Mouse (Mus musculus): ENCODE measurements at regions not wholly inside any gene's neighbourhood (a gene's known extent, or its start where the extent isn't known, plus 50 kb on each side); places are given as distances from the start of the nearest gene placed in this dataset.

DNA sequence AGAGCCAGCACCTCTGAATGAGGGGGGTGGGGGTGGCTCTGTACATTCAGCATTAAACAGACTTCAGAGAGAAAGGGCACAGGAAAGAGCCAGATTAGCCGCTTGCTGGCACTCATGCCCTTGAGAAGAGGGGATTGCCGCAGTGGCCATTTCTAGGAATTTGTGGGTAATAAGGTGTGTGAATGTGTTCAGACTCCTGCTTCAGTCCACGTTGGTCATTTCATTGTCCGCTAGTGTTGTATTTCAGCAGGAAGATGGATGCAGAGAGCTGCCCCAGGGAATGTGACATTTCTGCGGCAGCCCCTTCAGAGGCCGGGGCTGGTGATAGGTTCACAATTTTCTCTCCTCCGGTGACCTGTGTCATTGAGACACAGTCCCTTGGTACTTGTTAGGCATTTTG, 247.1 kb upstream of the Kcnab2 start:
- no peak for DNase-seq

DNA sequence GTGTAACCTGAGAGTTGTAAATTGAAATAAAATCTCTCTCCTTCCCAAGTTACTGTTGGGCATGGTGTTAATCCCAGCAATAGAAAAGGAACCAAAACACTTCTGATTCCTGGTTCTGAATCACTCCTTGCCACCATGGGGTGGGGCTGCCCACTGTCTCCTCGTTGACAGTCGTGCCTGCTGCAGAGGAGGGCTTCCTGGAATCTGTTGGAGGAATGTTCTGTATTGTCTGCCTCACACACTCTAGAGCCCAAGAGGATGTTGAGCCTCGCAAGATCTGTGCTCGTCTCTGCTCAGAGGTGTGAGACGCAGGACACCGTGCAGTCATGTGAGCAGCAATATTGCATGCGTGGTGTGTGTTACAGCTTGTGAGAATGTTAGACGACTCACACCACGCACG, 246.4 kb upstream of the Kcnab2 start:
- no peak for DNase-seq

DNA sequence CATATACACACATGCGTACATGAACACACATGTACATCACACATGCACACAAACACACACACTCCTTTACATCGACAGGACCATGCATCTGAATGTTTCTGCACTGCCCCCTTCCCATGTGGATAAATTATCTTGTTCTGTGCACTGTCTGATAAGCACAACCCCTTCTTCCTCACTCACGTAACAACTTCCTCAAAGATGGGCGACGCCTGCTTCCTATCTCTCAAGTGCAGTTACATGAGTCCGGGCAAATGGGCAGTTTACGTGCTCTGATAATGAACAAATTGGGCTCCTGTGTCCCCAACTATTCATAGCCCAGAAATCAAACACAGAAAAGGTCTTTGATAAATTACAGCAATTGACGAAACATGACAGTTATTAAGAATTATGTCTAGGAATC, 242.9 kb upstream of the Kcnab2 start:
- DNase-seq: no peak

DNA sequence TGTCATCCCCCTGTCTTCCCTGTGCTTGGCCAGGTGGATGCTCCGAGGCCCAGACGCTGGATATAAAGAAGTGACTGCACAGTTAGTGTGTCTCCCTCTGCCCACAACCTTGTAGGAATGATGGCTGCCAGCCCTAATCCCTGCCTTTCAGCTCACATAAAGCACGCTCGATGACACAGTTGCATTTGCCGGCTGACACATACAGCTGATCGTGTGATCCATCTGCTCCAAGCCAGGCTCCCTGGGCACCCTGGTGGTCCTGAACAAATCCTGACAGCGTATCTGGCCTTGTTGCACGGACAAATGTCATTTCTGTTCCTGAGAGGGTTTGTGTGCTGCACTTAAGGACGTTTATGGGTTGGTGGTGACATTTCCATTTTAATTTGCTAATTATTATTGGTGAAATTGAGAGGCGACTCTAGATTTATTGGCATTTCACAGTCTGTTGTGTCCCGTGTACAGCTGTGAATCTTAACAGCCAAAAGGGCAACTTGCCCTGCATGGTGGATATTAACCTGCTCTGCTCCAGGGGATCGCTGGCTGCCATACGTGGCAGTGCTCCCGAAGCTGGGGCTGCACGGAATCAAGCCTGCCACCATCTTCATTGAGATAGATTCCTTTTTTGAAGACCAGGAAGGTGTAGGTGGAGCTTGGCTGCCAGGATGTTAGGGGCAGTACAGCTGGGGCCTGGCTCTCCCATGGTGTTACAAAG, 241.9 kb upstream of the Kcnab2 start:
- no peak for DNase-seq

DNA sequence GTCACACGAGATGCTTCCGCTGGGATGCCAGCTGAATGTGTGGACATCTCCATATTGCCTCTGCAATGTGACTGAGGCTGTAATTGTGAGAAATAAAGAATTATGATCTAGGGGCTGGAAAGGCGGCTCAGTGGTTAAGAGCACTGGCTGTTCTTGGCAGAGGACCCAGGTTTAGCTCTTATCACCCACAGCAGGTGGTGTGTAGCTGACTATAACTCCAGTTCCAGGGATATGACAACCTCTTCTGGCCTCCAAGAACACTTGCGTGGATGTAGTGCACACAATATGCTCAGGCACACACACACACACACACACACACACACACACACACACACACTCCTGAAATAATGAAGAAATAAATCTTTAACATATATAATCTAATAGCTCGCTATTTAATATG, 232.7 kb upstream of the Kcnab2 start:
- no peak for DNase-seq

DNA sequence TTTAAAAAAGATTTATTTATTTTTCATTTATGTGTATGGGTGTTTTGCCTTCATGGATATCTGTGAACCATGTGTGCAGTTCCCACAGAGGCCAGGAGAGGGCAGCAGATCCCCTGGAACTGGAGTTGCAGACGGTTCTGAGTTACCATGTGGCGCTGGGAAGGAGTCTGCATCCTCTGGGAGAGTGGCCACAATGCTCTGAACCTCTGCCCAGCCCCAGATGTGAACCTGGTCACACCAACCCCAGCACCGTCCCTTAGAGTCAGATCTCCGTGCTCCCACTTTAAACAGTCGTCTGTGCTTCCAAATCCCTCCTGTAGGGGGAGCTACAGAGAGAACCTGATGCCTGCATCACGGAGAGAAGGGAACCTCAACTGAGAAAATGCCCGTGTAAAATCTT, 222.5 kb upstream of the Kcnab2 start:
- no peak for DNase-seq

DNA sequence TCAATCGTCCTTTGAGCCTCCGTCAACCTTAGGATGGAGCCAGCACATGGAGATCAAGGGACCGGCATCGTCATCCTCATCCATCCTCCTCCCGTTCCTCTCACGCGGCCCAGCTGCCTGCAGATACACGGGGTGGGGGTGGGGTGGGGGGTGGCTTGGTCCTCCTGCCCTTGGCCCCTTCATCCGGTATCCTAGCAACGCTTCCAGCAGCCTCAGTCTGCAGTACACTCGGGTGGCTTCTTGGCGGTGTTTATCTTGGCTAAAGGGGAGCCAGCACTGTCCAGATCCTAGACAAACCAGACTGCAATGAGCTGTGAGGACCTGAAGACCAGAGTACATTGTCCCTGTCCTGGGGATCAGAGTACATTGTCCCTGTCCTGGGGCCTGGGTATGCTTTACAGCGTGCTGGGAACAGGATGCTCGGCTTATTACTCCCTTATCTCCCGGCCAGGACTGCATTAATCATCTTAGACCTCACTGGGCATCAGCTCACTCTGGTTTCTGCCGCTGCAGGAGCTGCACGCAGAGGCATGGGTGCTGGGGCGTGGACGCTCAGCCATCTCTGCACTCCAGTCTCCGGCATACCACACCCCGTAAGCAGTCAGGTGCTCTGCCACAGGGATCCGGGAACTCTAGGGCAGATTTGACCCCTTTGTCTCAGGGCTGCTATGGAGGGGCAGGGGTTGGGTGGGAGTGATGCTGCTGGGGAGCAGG, 219.7 kb upstream of the Kcnab2 start:
- no peak for DNase-seq

DNA sequence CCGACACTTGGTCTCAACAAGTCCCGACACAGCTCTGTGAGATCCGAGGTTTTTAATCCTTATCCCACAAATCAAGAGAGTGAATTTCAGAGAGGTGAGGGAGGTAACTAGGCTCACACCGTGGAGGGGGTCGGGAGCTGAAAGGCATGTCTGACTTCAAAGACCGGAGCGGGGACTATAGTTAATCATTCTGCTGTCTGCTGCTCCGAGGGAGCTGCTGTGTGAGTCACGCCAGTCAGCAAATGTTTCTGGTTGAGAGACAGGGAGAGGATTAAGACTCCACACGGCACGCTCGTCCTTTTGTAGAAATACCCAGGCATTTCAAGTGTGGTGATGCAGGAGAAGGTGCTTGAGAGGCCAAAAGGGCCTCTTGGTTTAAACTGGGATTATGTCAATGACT, 214.1 kb upstream of the Kcnab2 start:
- DNase-seq: no peak

DNA sequence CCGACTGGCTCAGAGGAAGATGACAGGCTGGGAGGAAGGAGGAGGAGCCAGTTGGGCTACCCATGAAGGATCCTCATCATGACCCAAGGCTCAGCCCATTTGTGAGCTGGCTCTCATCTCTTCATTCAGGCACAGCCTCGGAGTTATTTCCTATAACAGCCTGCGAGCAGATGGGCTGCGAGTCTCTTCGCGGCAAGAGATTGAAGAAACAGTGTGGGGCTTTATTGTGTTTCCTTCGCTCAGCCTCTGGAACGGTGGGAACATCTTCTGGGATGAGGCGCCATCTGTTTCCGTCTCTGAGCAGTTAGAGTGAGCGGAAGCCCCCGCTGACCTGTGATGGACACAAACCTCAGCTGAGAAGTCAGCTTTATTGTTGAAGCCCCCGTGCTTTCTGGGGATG, 213.6 kb upstream of the Kcnab2 start:
- no peak for DNase-seq

DNA sequence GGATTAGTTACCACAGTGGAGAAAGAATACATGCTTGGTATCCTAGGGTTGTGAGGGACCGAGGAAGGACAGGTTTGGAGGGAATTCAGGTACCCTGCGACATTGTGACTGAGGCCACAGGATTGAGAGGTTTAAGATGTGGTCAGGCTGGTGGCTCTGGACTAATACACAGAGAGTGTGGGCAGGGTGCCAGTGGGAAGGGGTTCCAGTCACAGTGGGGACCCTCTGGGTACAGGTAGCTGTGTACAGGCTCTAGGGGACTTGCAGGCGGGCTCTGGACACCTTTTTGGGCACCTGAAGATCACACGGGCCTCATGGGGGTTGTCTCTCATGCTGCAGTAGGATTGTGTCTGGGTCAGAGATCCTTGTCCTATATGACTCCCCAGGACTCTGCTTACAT, 213.1 kb upstream of the Kcnab2 start:
- DNase-seq: no peak

DNA sequence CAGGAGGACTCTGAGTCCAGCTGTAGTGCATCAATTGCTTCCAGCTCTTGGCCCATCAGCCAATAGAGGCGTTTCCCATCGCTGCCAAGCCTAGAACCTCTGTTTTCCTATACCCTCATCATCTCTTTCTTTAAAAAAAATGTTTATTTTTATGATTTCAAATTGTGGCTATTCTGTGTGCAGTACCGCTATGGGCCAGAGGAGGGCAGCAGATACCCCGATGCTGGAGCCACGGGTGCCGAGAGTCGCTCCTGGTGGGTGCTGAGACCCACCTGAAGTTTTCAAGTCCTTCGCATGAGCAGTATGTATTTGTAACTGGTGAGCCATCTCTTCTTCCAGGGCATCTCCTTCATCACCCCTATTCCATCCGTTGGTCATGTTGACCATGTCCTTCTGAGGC, 212.2 kb upstream of the Kcnab2 start:
- no peak for DNase-seq

DNA sequence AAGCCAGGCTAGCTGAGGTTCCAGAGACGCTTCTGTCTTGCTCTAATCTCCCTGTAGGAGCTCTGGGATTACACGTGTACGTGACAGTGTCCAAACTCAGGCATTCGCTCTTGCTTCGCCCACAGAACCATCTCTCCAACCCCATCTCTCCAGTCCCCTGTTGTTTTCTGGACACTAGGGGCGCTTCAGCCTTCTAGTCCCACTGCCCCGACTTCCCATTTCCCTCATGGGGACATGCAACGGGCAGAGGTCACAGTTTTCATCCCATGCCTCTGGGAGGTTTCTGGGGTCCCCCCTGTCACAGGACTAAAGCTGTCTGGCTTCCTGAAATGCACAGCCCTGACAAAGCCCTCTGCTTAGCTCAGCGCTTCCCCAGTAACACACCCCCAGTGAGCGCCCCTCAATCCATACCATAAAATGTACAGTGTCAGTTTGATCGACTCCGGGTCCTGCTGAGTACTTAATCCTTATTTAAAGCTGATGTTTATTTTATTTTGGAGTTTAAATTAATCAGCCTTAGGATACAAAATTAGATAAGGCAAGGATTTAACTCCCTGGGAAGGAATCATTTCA, 208.9 kb upstream of the Kcnab2 start:
- DNase-seq: no peak

DNA sequence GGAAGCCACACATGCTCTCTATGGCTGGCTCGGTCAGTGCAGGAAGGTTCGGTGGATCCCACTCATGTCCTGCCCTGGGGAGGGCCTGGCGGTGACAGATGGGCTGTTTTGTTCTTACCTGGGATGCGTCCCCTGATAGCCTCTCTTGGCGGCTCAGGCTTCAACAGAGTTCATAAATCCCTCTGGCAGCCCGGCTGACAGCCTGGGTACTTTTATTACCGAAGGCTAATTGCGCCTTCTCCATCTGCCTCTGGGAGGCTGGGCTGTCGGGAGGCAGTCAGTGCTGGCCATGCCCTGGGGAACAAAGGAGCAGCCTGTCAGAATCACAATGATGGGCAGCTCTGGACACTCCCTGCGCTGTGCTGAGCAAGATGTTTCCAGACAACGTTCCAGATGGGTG, 196.5 kb upstream of the Kcnab2 start:
- no peak for DNase-seq

DNA sequence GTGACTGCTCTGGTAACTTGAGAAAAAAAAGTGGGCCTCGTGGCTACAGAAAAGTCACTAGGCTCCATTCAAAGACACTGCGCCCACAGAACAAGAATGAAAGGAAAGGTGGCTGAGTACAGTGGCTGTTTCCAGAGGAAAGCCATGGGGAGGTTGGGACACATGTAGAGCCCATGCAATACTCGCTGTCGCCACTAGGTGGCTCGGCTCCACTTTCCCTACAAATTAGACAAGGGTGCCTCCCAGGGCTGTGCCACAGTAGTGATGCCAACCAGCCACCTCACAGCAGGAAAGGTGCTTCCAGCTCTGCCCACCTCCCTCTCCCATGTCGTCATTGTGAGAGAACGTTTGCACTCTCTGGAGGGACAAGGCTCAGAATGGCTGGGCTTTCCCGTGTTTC, 185.8 kb upstream of the Kcnab2 start:
- no peak for DNase-seq

DNA sequence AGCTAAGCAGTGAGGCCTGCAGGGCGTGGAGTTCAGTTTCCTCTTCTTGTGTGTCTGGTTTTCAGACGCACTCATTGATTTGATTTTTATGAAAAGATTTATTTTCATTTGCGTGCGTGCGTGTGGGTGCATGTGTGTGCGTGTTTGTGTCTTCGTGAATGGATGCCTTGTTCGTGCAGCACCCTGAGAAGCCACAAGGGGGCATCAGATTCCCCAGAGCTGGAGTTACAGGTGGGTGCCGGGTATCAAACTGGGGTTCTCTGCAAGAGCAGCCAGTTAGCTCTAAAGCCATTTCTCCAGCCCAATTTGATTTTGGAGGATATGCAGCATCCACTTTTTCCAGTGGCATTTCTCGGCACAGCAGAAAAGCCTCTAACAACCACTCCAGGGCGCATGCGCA, 185.4 kb upstream of the Kcnab2 start:
- no peak for DNase-seq

DNA sequence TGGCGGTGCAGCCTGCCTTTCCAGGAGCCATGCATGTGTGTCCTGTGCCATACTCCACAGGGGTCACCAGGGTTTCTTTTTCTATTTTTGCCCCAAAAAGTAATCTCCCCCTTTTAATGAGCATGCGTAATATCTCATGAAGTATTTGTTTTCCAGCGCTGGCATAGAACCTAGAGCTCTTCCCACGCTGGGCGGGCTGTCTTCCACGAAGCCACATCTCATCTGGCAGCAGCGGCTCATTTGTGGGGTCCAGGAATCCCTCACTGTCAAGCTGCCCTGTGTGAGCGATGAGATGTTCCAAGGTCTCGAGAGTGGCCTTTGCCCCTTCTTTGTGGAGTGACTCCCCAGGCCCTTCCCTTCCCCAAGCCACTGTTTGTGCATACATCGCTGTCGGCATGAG, 184.8 kb upstream of the Kcnab2 start:
- no peak for DNase-seq

DNA sequence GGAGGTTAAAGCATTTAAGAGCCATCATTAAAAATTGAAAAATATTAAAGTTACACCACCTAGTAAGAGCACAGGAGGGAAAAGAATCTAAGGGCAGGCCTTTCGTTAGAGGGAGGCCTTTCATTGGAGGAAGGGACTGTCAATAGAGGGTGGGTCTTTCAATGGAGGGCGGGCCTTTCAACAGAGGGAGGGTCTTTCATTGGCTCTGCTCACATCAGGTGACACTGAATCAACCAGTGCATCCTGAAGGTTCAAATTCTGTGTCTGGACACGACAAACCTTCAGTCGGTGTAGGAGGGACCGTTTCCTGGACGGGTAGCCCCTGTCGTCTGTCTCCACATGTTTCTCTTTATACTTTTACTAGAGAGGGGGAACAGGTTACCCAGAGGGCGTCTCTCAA, 172.5 kb upstream of the Kcnab2 start:
- no peak for DNase-seq

DNA sequence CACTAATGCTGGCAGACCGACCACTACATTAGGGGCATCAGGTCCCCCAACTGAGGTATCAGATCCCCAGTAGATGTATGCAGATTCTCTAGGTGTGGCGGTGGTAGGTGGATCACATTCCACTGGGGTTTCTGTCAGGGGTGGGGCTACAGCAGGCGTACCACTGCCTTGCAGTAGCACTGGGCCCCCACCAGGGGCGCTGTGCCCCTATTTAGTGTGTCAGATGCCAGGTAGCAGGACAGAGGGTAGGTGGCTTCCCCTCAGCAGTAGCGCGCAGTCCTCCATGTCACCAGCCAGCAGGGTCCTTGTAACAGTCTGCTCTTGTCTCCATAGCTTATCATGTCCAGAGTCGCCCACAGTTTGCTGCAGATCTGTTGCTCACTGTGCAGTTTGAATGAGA, 169.9 kb upstream of the Kcnab2 start:
- no peak for DNase-seq

DNA sequence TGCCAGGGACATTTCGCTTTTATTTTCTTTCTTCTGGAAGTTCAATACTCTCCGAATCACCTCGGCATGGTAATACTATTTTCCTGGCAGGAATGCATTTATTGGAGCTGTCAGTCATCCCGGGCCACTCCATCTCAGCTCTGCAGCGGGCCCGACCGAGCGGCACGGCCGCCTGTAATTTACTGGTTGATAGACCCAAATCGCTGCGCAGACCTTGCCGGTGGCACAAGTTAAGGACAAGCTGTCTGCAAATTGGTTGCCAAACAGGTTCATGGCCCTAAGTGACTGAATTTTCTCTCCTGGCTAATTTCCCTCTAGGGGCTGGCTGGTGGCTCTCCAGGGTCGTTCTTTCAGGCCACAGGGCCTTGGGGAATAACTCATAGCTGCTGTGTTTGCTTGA, 169.4 kb upstream of the Kcnab2 start:
- DNase-seq: no peak

DNA sequence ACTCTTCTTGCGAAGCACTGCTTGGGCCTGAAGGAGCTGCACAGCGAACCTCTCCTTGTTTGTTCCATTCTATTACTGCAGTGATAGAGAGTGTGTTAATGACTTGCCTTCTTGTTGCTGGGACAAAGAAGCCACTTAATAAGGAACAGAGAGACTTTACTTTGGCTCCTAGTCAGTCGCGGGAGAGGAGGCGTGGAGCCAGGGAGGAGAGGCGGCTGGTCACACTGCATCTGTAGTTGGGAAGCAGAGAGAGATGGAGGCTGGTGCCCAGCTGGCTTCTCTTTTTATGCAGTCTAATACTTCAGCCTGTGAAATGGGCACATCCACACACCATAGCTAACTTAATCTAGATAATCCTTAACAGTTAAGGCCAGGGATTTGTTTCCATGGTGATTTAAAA, 159.4 kb upstream of the Kcnab2 start:
- no peak for DNase-seq

DNA sequence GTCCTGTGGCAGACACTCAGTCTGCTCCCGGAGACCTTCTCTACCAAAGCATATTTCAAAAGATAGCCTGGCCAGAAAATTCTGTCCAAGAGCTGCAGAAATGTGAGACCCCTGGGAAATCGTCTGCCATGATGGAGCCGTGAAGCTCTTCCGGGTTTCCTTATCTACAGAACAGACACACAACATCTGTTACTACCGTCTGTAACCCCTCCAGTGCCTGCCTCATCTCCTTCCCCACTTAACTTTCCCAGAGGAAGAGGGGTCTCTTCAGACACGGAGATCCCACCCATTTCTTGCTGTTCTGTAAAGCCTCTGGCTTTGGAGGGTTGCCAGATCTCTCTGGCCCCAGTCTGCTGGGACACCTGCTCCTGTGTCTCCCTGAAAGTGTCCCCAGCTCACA, 156.2 kb upstream of the Kcnab2 start:
- DNase-seq: no peak

DNA sequence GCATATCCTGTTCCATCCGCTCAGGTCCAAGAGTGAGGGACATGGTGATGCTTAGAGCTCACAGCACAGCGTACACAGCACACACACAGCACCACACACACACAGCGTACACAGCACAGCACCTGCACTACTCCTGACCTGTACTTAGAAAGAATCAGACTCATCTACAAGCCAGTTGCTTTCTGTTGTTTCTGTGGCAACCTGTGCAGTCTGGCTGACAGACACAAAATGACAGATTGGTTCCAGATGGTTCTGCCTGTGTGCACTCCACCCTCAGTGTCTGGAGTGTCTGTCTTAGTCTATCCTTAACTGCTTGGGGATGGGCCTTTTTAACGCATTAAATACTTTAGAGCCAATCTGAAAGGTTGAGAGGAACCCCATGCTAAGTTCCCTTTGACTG, 150.4 kb upstream of the Kcnab2 start:
- DNase-seq: no peak

DNA sequence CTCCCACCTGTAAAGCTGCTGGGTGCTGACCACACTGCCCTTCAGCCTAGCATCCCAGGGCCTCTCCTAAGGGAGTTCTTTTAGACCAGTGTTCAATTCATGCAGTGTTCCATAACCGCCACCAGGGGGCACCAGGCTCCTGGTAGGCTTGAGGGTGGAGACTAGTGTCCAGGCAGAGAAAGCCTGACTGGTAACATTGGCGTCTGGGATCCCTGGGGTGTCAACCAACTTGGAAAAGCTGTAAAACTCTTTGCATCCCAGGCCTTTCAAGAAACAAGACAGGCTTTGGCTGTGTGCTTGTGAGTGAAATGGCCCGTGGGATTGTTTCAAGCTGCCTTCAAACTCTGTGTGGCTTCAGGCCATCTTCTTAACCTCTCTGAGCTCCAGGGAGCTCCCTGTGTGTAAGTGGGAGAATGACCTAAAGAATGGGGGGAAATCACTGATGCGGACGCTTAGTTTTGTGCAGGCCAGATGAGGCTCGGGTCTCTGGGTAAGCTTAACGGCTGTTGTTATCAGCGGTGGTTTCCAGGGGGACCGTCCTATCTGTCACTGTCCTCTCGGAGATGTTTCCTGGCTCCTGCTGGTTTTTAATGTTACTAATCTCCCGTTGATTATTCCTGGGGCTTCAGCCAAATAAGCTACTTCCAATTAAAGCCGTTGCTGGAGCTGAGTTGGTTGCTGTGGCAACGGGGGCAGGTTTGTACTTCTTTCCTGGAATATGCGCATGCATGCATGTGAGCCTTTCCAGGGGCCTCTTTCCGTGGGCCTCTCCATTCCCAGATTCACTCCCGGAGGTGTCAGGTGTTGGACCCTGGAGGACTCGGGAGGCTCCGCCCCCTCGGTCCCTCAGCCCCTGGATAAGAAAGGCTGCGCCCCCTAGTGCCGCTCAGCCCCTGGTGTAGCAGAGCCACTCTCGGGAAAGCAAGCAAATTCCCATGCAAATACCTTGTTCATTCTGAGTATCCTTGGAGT, 147.6 kb upstream of the Kcnab2 start:
- DNase-seq: peak; percentile 44

Measured in liver (tissue).